Mouse (Mus musculus) right cerebral cortex, adult 18-20 months (tissue): Measurements from ENCODE around the gene Nudt7.

Experiments used
- DNase-seq: peaks from one replicate; pipeline ENCODE4 v3.0.0; 2022; ENCODE audit warnings: mixed read lengths

The Nudt7 gene

DNA sequence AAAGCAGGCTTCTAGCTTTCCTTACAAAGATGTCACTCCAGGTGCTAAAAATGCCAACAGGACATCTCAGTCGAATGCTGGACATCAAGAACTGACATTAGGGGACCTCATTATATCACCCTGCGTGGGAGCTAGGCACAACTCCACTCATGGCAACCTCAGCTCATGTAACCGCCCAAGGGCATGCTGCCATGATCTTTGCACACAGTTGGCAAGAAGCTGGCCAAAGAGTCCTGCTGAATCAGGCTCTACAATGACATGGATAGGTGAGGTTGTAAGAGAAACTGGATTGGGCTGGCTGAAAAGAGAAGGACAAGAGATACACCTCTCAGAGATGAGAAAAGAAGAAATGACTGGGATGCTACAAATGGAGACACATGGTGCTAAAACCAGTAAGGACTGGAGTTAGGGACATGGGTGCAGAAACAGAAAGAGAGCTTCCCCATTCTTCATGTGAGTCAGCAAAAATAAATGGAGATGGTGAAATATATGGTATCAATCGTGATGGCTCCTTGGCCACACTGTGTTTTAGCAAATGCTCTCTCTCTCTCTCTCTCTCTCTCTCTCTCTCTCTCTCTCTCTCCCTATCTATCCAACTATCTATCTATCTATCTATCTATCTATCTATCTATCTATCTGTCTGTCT, 10.4 kb downstream of the Nudt7 start:
- DNase-seq: no peak

DNA sequence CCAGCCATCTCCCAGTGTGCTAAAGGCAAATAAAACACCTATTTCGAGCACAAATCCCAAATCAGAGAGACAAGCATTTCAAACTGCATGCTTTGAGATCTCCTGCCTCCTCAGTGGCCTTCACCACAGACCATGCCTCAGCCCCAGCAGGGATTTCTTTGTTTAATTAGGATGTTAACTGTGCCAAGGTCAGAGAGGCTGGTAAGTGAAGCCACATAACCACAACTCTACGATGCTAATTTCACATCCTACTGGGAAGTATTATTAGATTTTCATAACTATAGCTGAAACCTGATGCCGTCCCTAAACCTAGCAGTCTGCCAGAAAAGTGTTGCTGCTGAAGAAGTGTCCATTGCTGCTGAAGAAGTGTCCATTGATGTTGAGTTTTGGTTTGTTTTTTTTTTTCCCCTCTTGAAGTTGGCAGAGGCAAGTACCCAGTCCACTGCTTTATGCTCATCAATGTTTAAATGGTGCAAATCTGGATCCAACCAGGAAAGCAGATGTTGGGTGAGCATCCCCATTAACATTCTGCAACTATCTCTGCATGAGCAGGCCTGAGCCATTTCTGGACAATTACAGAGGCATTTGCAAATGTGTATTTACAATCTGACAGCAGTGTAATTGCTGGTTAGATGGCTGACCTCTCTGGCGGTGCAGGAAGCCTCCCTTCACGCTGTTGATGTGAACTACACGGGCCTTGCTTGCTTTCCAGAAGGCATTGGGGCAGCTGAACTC, 20.1 kb downstream of the Nudt7 start:
- no peak for DNase-seq

DNA sequence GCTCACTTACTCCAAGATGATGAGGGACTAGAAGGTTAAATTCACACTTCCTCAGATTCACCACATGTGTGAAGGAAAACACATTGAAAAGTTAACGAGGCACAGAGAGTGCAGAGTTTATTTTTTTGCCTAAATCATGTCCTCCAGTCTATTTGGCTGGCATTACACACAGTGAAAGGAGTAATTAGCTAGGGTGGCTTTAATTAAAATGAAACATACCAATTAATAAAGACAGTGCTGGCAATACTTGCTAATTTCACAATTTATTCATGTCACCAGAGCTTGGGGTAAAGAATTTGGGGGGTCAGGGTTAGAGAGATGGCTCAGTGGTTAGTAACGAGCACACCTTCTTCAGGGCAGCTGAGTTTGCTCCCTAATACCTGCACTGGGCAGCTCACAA, 25.2 kb downstream of the Nudt7 start:
- no peak for DNase-seq

- DNase-seq: no peak
These were observed 26.3 kb downstream of the Nudt7 start for GRCm38 (mm10) chr8:114159666-114160065.

GRCm38 (mm10) chr8:114163871-114164270, 30.5 kb downstream of the Nudt7 start:
- DNase-seq: no peak

DNA sequence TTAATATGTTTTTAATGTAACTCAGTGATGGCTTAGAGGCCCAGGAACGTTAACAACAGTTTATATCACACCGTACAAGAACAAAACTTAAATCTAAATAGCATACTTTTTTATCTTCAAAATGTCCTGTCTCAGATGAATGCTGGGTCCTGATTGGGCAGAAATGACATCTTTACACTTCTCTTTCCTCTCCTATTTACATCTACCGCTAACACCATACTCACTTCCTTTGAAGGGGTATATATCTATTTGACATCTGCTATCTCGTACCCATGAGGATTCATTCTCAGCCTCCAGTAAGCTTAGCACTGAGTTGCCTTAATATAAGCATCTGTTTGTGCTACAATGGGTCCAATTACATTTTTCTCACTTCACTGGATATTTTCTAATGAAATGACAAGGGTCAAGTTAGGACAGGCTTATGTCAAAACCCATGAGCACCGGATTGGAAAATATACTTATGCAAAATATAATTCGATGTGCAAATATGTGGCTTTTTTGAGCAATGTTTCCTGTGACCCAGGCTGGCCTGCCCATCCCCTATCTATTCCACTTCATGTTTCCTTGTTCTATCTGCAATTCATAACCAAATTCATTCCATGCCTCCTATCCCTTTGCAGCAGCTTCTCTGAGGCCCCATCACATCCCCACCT, 31.2 kb downstream of the Nudt7 start:
- no peak for DNase-seq

- DNase-seq: no peak
These were observed 32.4 kb downstream of the Nudt7 start for GRCm38 (mm10) chr8:114165741-114166140.

- no peak for DNase-seq
These were observed 43.4 kb downstream of the Nudt7 start for GRCm38 (mm10) chr8:114176721-114177120.

- no peak for DNase-seq
These were observed 60.0 kb downstream of the Nudt7 start for GRCm38 (mm10) chr8:114193334-114193733.

DNA sequence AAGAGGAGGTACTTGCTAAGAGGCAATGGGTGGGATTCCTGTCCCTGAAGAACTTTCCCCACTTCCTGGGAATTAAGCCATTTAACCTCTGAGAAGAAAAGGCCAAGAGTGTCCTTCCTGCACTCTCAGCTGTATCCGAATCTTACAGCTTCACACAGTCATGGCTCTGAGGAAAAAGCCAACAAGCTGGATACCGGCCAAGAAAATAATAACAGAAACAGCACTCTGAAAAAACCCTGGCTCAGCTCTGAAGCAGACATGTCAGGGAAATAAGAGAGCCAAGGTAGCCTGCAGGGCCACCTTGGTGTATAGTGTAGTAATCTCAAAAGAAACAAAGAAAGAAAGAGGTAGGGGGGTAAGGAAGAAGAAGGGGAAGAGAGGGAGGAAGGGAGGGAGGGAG, 65.6 kb downstream of the Nudt7 start:
- DNase-seq: no peak
